Mouse (Mus musculus): ENCODE measurements around the gene Ticrr.
A peak's percentile ranks its signal among the peaks of the same experiment; 100 is the strongest.

The Ticrr gene

DNA sequence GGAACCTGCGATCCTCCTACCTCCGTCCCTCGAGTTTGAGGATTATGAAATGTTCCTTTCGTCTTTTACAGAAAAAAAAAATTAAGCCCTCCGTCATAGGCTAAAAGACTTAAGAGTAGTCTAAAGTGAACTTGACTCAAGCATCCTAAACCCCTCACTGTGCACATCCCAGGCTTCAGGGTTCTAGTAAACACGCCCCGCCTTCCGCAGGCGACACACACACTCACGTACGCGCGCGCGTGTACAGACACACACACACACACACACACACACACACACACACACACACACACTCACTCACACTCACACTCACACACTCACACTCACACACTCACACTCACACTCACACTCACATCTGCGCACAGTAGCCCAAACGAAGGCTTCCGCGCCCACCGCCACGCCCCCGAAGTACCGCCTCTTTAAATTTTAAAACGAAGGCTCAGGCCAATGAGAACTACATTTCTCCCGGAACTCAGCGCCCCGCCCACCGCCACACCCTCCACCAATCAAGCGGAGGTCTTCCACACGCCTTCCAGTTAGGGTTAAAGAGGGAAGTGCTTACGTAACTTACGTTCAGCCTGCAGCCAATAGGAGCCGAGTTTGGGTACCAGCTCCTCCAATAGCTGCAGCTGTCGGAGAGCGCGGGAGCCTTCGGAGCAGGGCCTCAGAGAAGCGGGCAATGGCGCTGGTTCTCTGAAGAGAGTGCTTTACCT lies at the start of gene Ticrr:
TSS of gene Ticrr (plus strand) at position 619 of the 713 bp plus-strand sequence.
- ATAC-seq (ENCODE audit: low TSS enrichment) = peak; percentile 100

GRCm38 (mm10) chr7:79611901-79612300 lies 48.1 kb upstream of the Ticrr start:
- ATAC-seq (ENCODE audit: low TSS enrichment) = peak; percentile 55; the same call in 1 of the 2 replicates

DNA sequence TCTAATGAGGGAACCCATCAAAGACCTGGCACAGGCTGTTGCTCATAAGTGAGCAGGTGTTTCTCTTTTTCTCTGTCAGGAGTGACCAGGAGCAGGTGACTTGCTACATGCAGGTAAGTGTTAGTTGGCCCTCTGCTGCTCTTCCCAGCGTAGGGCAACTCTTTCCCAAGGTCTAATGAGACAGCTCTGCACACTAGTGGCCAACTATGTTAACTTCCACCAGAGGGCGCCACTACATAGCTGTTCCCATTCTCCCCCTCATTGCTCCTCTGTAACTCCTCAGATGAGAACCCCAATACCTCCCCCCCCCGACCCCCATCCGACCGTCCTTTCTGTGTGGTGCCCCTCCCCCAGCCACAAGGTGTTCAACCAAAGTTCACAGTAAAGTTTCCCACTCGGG lies 47.2 kb upstream of the Ticrr start:
- peak; percentile 79; the same call in 1 of the 2 replicates for ATAC-seq (ENCODE audit: low TSS enrichment)

DNA sequence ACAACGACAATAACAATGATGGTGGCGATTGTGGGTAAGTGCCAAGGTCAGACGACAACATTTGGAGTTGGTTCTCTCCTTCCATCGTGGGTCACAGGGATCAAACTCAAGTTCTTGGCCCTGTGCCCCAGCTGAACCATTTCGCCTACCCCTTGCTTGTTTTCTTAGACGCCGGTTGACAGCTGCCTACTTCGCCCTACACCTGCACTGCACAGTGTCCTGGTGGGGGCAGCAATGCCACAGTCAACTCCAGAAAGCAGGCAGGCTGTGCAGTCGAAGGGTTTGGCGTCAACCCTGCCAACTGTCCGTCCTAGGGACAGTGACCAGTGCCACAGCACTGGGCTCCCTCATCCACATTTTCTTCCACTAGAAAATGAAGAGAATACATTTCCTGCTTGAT lies 46.7 kb upstream of the Ticrr start:
- ATAC-seq (ENCODE audit: low TSS enrichment) = no peak

DNA sequence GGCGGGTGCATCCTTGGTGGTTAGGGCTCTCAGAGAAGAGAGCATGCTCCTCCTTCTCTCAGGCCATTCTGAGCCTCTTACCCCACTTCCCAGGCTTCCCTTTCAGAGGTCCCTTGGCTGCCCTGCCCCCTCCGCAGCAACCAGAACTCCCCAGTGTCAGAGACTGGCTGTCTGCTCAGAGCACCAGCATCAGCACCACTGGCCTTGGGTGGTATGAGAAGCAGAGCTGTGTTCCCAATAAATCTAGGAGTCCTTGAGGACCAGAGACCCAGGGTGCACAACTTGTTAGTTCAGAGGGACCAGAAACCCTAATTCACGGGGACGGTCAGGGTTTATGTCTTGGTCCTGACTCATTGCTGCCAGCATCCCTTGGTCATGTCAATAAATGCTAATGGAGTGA lies 45.0 kb upstream of the Ticrr start:
- no peak for ATAC-seq (ENCODE audit: low TSS enrichment)

- ATAC-seq (ENCODE audit: low TSS enrichment) = no peak
Measured at GRCm38 (mm10) chr7:79615941-79616340, 44.1 kb upstream of the Ticrr start.

DNA sequence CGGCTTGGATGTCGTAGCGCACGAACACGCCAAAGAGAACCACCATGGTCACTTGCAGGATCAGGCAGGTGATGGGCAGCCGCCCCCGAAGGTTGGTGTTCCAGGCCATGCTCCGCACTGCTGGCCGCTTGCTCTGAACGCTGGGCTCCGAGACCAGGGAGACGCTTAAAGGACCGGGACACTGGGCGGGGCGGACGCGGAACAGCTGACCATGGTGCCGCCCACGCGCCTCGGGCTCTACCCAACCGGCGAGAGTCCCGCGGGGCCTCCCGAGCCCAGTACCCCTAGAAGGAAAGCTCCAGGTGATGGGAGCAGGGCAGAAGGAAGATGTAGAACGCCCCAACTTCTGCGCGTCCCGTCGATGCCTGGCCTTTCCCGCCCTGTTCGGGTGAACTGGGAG lies 42.6 kb upstream of the Ticrr start, which contains the start of gene Rhcg:
TSS of gene Rhcg (minus strand) at position 240 of the 400 bp plus-strand sequence.
- no peak for ATAC-seq (ENCODE audit: low TSS enrichment)

GRCm38 (mm10) chr7:79619493-79619892 lies 40.5 kb upstream of the Ticrr start:
- ATAC-seq (ENCODE audit: low TSS enrichment) = no peak

DNA sequence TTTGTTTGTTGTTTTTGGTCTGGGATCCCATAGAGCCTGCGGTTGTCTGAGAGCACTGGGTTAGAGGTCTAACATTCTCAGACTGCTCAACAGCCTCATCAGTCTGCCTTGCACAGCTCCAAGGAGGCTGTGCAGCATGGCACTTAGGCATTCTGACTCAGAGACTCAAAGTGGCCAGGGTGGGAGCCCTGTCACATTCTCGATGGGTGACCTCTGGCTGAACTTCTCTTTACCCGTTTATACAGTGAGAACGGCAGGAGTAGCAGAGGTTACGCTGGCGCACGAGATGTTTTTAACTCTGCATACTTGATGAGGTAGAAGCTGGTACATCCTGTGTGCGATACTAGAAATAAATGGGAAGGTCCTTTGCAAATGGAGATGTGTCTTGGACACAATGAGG lies 36.9 kb upstream of the Ticrr start:
- ATAC-seq (ENCODE audit: low TSS enrichment) = no peak

GRCm38 (mm10) chr7:79626170-79626569 lies 33.8 kb upstream of the Ticrr start:
- no peak for ATAC-seq (ENCODE audit: low TSS enrichment)

GRCm38 (mm10) chr7:79628271-79628913 lies 31.6 kb upstream of the Ticrr start:
- ATAC-seq (ENCODE audit: low TSS enrichment) = no peak

- ATAC-seq (ENCODE audit: low TSS enrichment) = no peak
Measured at GRCm38 (mm10) chr7:79631773-79632348, 28.1 kb upstream of the Ticrr start.

DNA sequence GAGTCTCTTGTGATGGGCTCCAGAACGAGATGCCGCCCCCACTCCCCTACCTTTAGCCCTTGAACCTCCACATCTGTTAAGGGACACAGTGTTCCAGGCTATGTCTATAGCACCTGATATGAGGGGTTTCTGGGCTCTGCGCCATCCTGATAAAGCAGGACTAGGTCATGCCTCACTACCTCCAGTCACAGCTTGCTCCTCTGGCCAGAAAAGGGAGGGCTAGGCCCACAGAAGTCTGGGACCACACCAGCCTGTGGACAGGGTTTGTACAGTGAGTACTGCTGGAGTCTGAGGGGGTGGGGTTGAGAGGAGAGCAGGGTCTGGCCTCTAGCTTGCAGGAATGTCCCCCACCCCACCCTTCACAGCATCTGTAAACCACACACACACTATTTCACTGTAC lies 12.8 kb upstream of the Ticrr start:
- ATAC-seq (ENCODE audit: low TSS enrichment) = no peak

GRCm38 (mm10) chr7:79649005-79649404 lies 11.0 kb upstream of the Ticrr start:
- ATAC-seq (ENCODE audit: low TSS enrichment) = no peak; the same call in 1 of the 2 replicates

DNA sequence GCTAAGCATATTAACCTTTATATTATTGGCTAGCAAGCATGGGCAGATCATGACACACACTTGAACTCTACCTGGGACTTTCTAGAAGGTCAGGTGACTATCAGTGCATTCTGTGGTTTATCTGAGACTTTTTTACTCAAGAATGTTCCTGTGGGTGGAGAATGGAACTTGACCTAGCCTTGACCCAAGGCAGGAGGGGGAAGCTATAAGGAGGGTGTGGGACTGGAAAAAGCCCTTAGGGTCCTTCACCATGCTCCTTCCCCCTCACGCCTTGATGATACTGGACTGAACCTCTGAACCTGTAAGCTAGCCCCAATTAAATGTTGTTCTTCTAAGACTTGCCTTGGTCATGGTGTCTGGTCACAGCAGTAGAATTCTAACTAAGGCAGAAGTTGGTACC lies 5.8 kb upstream of the Ticrr start:
- ATAC-seq (ENCODE audit: low TSS enrichment) = no peak

- no peak for ATAC-seq (ENCODE audit: low TSS enrichment)
Measured at GRCm38 (mm10) chr7:79654586-79654985, 5.4 kb upstream of the Ticrr start.

DNA sequence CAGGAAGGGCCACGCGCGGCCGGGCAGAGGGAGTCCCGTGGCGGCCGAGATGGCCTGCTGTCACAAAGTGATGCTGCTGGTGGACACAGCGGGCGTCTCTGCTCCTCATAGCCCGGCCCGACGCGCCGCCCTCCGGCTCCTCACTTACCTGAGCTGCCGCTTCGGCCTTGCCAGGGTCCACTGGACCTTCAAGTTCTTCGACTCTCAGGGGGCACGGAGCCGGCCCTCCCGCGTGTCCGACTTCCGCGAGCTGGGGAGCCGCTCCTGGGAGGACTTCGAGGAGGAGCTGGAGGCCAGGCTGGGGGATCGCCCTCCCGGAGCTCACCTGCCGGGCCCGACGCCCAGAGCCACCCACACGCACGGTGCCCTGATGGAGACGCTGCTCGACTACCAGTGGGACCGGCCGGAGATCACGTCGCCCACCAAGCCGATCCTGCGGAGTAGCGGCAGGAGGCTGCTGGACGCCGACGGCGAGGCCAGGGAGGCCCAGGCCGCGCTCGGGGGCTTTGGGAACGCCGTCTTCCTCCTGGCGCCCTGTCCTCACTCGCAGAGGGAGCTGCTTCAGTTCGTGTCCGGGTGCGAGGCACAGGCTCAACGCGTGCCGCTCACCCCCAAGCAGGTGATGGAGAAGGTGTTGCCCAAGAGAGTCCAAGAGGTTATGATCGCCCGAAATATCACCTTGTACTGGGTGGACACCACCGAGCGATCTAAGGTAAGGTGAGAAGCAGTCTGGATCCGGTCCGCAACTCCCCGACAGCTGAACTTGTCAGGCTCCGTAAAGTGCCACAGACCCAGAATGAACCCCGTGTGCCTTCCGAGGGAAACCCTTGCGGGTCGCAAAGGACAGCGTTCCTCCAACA lies 525 bp downstream of the Ticrr start:
- no peak for ATAC-seq (ENCODE audit: low TSS enrichment)

- no peak for ATAC-seq (ENCODE audit: low TSS enrichment)
Measured at GRCm38 (mm10) chr7:79661253-79661890, 1.4 kb downstream of the Ticrr start.

DNA sequence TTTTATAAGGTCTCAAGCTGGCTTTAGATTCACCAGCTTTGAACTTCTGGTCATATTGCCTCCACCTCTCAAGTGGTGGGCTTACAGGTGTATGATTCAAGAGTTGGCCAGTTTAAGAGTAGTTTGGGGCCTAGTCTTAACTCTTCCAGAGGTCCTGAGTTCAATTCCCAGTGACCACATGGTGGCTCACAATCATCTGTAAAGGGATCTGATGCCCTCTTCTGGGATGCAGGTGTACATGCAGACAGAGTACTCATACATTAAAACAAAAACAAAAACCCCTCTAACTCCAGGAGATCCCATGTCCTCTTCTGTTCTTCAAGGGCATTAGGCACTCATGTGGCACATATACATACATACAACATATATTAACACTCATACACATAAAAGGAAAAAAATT lies 6.7 kb downstream of the Ticrr start:
- ATAC-seq (ENCODE audit: low TSS enrichment) = no peak

DNA sequence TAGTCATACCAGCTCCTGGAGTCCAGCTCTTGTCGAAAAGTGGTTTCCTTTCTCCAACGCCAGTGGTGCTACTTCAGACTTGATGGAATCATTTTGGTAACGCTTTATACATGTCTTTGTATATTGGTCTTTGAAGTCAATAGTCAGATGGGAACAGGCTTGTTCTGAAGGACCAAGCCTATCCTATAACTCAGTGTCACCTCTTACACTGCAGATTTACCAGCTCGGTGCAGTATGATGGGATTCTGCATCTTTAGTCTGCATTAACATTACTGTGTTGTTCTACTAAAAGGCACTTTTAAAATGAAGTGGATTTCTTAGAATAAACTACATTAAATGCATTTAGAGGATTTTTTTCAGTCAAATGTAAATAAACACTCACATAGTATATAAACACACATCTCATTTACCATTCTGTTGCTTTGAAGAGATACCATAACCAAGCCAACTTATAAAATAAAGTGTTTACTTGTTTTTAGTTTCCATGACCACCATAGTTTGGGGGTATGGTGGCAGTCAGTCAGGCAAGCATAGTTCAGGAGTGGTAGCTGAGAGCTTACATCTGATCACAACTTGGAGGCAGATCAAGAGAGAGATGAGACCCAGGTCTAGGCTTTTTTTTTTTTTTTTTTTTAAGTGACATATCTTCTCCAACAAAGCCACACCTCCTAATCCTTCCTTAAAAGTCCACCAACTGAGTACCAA lies 11.1 kb downstream of the Ticrr start:
- no peak for ATAC-seq (ENCODE audit: low TSS enrichment)

GRCm38 (mm10) chr7:79679186-79679585 lies 19.2 kb downstream of the Ticrr start:
- no peak for ATAC-seq (ENCODE audit: low TSS enrichment)

Measured in frontal cortex, adult (tissue).